Mouse (Mus musculus) hindbrain, embryonic 16.5 days (tissue): ENCODE measurements at regions not wholly inside any gene's neighbourhood (a gene's known extent, or its start where the extent isn't known, plus 50 kb on each side); places are given as distances from the start of the nearest gene placed in this dataset. TPM values are rescaled to one million over a fixed set of nuclear protein-coding genes. Genes with fewer than 3 reads are reported as not detected.

Experiments
- microRNA-seq: library from miRNA; unstranded; fragments of <30 nt; microRNA quantifications from one replicate; pipeline ENCODE4, GENCODE M21; 2017

Small RNA genes in the stretch of these regions (microRNA-seq; reads per million reads assigned to microRNA genes)
- gene Gm23075 = not detected
